Mouse (Mus musculus): ENCODE data around the gene Chaf1a.
"Not testable (repeated sequence)": the region's sequence is repeated elsewhere in the genome, so short reads cannot be mapped to it uniquely, and the experiment has no call there.

The Chaf1a gene

DNA sequence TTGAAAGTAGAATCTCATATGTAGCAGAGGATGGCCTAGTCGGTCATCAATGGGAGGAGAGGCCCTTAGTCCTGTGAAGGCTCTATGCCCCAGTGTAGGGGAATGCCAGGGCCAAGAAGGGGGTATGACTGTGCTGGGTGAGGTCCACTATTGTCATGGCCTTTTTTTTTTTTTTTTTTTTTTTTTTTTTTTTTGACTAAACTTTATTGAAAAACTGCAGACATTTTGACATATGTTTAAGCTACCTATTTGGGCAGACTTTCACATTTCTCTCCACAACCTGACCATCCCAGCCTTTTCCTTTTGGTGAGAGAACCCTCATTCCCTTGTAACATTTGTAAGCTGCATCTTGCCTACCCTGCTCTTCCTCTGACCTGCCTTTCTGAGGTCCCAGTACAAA lies 52.1 kb downstream of the Chaf1a start:
- no peak for DNase-seq (ENCODE audit: low spot score in 2 of 2)

DNA sequence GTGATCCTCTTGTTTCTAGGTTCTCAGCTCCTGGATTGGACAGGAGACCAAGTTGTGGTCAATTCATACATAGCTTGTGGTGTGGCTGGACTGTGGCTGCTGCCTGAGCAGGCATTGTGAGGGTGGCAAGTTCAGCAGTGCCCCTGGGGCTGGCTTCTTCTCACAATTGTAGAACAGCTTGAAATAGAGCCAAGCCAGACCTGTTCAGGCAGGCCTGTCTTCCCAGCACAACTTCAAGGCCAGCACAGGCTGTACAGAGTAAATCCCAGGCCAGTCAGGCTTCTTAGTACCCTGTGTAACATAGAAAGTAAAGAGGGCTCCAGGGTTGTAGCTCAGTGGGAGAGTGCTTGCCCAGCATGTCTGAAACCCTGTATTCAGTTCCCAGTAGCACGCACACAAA lies 52.6 kb downstream of the Chaf1a start:
- no peak for DNase-seq (ENCODE audit: low spot score in 2 of 2)

DNA sequence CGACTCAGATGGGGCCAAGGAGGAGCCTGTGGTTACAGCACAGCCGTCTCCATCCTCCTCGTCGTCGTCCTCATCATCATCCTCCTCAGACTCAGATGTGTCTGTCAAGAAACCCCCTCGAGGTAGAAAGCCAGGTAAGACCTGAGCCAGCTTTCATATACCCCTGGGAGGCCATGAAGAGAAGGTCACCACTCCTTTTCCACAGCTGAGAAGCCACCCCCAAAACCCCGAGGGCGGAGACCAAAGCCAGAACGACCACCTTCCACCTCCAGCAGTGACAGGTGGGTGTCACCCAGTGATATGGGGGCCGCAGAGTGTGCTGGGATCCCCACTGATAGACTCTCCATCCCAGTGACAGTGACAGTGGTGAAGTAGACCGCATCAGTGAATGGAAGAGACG lies 56.6 kb downstream of the Chaf1a start:
- no peak for DNase-seq (ENCODE audit: low spot score in 2 of 2)

DNA sequence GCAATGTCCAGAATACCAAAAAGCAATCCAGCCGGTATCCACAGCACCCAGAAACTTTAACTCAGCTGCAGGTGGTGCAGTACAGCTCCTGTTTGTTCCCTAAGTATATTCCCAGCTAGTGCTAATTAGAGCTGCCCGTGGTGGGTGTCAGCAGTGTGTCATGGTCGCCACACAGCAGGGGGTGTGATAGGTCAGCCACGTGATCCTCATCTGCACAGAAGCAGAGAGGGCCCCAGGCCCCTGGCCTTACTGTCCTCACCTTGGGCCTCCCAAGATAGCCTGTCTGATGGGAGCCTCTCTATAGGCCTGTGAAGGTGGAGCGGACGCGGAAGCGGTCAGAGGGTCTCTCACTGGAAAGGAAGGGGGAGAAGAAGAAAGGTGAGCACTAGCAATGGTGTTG lies 57.9 kb downstream of the Chaf1a start:
- DNase-seq (ENCODE audit: low spot score in 2 of 2), result no peak

DNA sequence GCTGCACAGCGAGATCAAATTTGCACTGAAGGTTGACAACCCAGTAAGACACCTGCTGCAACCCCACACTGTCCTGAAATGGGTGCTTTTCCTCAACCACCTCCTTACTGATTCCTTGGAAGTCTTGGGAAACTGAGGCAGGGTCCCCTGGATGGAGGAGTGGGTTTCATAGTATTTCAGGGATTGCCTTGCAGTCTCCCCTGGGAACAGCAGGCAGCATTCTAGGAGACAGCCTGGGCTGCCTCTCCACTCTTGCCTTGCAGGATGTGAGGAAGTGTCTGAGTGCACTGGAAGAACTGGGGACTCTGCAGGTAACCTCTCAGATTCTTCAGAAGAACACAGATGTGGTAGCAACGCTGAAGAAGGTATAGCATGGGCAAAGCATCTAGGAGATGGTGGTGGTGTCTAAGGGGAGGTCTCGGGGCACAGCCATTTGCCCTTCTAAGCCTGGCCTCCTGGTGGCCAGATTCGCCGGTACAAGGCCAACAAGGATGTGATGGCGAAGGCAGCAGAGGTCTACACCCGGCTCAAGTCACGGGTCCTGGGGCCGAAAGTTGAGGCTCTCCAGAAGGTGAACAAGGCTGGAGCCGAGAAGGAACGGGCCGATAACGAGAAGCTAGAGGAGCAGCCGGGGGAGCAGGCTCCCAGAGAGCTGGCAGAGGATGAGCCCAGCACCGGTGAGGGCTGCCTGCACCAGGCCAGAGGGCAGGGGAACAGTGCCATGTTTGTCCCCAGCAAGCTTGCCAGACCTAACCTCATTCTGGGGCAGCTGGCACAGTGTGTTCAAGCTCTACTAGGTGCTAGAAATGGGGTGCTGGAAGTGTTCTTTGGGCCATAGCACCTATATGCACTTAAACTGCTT lies 58.7 kb downstream of the Chaf1a start:
- DNase-seq (ENCODE audit: low spot score in 2 of 2), result no peak

DNA sequence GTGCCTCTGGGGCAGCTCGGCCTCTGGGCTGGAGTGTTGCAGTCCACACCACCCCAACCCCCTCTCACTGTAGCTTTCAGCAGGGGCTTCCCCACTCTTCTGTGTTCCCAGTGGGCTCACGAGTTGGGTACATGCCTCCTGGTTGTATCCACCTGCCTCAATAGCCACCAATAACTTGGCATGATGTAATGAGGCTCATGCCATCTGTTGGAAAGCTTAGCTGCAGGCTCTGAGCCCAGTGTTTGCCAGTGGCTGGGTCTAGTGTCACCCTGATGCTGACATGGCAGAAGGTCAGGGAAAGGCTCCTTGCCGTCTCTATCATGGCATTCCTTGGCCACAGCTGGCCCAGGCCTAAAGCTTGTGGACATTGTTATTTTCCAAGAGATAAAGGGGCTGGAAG lies 60.6 kb downstream of the Chaf1a start:
- DNase-seq (ENCODE audit: low spot score in 2 of 2), result no peak

DNA sequence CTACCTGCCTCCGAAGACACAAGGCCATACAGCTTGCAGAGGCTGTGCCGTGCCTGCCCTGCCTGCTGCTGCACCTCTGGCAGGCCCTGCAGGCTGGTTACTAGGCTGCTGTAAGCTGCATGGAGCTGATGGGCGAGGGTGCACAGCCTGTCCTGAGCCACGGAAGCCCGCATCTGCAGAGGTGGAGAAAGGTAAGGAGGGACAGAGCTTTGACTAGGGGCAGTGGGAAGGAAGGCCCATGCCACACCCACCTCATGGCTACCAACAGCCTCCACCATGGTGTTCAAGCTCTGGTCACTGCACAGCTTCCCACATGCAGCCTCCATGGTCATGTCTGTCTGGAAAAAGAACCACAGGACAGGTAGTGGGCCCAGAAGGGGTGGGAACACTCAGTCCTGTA lies 61.9 kb downstream of the Chaf1a start:
- DNase-seq (ENCODE audit: low spot score in 2 of 2), result no peak

DNA sequence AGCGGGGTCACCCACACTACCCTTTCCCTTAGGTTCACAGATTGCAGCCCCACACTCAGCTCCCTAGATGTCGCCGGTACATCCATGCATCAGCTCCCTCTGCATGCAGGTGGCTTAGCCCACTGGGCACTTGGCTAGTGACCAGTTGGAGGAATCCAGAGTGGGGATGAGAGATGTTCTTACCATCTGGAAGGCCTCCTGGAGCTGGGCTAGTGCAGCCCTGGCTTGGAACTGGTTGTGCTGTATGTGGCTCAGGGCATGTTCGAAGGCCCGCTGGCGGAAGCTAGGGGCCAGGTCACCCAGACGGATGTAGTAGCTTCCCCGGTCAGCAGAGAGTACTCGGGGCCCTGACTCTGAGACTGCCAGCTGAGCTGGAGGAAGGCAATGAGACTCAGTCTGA lies 62.7 kb downstream of the Chaf1a start:
- no peak for DNase-seq (ENCODE audit: low spot score in 2 of 2)

DNA sequence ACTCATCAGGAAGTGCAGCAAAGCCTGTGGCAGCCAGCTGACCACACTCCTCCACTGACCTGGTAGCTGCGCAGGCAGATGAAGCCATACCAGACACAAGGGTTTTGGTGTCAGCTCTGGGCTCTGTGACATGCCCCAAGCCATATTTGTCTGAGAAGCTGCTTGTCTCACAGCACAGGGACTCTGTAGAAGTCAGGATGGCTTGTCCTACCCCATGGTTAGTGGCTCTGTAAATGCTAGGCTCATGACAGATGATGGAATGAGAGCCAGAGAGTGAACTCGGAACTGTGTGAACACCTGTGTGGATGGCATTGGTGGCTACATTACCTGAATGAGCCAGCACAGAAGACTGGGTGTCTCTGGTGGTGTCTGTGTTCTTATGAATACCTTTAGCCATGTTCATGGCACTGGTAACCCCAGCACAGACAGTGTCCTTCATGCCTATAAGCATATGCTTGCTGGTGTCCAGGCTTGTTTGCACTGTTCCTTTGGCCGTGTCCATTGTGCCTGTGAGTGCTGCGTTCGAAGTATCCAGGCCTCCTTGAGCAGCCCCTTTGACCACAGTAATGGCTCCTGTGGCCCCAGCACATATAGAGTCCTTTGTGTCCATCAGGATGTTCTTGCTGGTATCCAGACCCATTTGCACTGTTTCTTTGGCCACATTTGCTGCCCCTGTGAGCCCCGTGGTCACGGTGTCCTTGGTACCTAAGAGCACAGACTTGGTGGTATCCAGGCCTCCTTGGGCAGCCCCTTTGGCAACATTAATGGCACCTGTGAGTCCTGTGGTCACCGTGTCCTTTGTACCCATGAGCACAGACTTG lies 63.4 kb downstream of the Chaf1a start:
- DNase-seq (ENCODE audit: low spot score in 2 of 2), result no peak

DNA sequence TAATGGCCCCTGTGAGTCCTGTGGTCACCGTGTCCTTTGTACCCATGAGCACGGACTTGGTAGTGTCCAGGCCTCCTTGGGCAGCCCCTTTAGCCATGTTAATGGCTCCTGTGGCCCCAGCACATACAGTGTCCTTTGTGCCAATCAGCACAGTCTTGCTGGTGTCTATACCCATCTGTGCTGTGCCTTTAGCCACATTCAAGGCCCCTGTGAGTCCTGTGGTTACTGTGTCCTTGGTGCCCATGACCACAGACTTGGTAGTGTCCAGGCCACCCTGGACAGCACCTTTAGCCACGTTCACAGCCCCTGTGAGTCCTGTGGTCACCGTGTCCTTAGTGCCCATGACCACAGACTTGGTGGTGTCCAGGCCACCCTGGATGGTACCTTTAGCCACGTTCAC lies 64.6 kb downstream of the Chaf1a start:
- DNase-seq (ENCODE audit: low spot score in 2 of 2), result not testable (repeated sequence)

DNA sequence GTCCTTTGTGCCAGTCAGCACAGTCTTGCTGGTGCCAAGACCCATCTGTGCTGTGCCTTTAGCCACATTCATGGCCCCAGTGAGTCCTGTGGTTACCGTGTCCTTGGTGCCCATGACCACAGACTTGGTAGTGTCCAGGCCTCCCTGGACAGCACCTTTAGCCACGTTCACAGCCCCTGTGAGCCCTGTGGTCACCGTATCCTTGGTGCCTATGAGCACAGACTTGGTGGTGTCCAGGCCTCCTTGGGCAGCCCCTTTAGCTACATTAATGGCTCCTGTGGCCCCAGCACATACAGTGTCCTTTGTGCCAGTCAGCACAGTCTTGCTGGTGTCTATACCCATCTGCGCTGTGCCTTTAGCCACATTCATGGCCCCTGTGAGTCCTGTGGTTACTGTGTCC lies 66.2 kb downstream of the Chaf1a start:
- not testable (repeated sequence) for DNase-seq (ENCODE audit: low spot score in 2 of 2)

DNA sequence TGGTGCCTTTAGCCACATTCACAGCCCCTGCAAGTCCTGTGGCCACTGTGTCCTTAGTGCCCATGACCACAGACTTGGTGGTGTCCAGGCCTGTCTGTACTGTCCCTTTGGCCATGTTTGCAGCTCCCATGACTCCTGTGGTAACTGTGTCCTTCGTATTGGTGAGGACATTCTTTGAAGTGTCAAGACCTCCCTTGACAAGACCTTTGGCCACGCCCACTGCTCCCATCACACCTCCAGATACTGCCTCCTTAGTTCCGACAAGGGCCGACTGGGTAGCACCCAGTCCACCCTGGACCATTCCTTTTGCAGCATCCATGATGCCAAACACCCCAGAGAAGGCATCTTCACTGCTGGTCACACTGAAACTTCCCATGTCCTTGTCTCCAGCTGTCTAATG lies 66.7 kb downstream of the Chaf1a start:
- no peak for DNase-seq (ENCODE audit: low spot score in 2 of 2)

DNA sequence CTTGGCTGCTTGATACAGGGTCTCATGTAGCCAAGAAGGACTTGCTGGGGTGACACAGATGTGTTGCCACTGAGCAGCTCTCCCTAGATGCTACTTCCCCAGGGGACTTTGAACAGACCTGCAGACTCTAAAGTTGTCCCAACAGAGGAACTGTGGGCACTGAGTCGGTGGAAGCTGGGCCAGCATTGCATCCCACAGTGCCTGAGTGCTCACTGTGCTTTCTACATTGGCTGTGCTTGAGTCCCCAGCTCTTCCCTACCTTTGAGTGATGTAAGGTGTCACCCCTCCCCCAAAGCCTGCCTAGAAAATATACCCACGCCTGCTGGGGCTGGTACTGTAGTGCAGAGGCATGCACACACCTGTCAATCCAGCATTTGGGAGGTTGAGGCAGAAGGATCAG lies 67.5 kb downstream of the Chaf1a start:
- no peak for DNase-seq (ENCODE audit: low spot score in 2 of 2)

DNA sequence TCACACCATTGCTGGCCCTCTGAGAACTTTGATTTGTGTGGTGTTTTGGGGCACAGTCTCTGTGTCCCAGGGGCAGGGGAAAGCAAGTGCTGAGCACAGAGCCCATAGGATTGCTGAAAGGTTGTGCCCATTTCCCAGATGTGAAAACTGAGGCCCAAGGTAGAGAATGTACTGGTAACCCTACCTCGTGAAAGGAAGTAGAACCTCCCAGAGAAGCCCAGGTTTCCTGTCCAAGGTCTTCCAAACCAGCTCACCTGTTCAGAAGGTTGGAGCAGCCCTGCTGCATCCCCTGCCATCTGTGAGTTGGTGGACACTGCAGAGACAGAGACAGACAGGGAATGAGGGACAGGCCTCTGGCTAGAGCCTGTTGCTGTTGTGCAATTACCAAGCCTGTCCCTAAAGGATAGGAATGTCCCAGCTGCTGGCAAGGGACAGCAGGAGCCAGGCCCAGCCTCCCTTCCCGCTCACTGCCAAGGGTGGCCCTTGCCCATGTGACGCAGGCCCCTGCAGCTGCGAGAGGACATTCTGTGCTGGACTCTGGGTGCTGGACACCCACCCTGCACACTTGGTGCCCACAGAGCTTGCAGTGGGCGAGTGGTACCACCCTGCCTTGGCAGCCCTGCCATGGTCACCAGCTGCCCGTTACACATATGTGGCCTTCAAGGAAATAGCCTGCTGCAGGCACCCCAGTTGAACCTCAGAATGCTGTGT lies 68.2 kb downstream of the Chaf1a start:
- DNase-seq (ENCODE audit: low spot score in 2 of 2), result no peak

DNA sequence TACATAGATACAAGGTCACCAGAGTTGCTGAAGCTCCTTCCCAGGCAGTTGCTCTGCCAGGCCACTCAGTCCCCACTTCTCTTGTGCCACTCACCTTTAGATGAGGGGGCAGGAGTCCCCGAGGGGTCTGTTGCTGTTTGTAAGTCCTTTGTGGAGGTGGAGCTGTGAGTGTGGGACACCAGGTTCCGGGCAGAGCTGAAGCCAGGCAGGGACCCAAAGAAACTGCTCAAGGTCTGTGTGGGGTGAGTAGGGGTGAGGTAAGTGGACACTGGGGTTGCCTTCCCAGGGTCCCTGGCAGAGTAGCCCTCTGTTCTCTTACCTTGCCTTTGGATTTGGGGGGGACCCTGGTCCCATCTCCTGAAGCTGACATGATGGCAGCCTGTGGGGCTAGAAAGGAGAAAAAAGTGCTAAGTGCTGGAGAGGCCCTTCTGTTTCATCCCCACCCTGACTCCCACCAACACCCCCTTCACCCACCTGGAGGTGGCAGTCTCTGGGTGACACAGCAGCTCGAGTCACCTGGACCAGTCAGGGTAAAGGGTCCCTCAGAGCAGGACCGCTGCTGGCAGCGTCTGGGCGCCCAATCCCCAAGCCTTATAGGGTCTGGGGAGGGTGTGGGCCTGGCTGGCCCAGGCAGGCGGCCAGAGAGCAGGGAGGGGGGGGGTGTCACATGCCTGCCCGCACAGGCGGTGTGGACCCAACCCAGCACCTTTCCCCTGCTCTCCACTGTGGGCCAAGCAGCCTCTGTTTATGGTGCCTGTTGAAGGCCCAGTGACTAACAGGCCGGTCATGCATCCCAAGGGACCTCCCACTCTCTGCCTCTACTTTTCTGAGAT lies 69.2 kb downstream of the Chaf1a start, which contains the start of gene Plin4:
Gene Plin4 (minus strand): TSS at position 585 of the 833 bp plus-strand sequence.
- DNase-seq (ENCODE audit: low spot score in 2 of 2), result no peak

DNA sequence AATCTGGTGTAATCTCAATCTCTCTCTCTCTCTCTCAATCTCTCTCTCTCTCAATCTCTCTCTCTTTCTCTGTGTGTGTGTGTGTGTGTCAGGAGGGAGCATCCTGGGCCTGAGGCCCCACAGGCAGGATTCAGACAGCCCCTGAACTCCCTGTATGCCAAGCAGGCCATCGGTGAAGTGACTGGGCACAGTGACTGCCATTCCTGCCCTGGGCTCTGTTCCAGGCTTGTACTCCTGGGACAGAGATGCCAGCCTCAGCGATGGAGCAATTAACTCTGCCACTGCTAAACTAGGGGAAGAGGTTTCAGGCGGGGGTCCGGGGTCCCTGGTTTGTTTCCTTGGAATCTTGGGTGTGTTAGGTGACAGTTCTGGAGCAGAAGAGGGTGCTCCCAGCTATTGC lies 70.3 kb downstream of the Chaf1a start:
- no peak for DNase-seq (ENCODE audit: low spot score in 2 of 2)

DNA sequence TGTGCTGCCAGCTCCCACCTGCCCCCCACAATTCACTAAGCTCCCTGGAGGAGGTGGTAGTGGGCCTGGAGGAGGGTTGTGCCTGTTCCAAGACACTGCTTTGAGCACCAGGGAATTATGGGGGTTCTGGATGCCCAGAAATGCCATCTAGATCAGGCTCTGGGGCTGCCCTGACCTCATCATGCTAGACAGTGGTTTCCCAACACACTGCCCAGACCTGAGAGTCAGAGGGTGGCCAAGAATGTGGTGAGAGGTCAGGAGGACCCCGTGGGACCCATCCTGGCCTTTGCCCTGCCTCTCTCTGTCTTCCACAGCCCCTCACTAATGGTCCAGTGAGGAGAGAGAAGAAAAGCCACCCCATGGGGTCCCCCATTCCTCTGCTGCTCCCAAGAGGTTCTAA lies 70.8 kb downstream of the Chaf1a start:
- no peak for DNase-seq (ENCODE audit: low spot score in 2 of 2)

DNA sequence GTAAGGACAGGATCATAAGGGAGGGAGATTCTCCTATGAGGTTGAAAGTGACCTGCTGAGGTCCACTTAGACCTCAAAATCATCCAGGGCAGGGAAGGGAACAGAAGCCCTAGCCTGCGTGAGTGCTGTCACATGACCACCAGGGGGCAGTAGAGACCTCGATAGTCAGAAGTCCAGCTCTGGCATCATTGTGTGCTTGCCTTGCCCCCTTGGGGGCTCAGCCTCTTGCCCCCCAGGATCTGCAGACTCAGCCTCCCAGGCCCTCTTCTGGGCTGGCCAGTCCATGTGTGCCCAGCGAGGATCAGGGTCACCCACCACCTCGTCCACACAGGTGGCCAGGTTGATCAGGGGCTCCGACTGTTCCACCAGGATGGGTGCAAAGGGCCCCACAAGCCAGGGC lies 71.6 kb downstream of the Chaf1a start:
- peak in 1 of 2 experiments; percentile 50 for DNase-seq (ENCODE audit: low spot score in 2 of 2)

DNA sequence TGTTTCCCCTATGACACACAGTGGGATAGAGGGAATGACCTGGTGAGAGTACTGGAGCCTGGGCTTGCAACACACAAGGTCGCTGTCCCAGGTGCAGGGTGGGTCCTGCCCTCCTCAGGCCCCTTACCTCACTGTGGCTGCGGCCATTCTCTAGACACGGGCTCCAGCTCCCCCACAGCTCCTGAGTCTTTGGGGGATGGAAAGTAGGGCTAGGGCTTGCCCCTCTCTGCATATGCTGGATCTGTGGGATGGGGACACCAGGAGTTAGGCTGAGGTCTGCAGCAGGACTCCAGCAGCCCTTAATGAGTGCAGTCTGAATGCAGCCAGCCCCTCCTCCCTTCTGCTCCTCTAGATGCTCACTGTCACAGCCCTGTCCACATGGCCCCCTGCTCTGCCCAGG lies 72.5 kb downstream of the Chaf1a start:
- no peak for DNase-seq (ENCODE audit: low spot score in 2 of 2)

DNA sequence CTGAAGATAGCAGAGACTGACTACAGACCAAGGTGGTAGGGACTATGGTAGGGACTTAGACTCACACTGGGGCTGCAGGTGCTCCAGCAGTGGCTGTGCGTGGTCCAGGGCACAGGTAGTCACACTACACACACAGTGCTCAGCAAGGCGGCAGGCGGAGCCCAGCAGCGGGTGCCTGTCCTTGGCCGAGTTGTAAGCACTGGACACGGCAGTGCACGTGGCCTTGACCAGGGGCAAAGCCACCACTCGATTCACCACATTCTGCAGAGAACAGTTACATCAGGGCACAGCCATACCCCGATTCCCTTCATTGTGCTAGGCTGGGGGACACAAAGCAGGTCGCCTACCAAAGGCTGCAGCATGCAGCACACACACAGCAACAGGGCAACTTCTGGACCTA lies 76.0 kb downstream of the Chaf1a start:
- DNase-seq (ENCODE audit: low spot score in 2 of 2), result no peak

DNA sequence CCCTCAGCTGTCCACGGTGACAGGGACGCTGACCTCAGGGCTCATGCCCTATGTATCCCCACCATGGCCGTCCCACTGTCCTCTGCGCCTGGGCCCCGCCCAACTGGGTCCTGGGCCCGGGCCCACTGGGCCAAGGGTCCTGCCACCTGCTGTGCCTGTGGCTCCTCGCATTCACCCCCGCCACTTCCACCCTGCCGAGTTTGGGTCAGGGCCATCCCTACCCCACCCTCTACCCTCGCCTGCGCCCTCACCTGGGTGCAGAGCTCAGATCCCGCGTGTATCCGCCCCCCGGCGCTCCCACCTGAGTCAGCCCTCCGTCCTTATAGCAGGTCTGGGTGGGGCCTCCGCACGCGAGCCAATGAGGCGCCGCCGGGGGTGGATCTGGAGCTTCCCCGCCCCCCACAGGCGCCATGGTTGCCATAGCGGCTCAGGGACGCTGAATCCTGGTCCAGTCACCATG lies 77.0 kb downstream of the Chaf1a start, which contains the start of gene Plin5:
Gene Plin5 (minus strand): TSS at position 346 of the 460 bp plus-strand sequence.
- DNase-seq (ENCODE audit: low spot score in 2 of 2), result no peak

All from spleen, postnatal 14 days (tissue).